Mouse (Mus musculus) erythroblast, embryonic 14.5 days (primary cell): Measurements from ENCODE around the gene Gm28038. TPM values are rescaled to one million over a fixed set of nuclear protein-coding genes. Genes with fewer than 3 reads are reported as not detected.

ENCODE experiments used
- H3K27me3 ChIP-seq: 2 replicates; pipeline ENCODE4 v1.6.1; 2012; ENCODE audit warnings: inconsistent platforms; ENCODE audit not compliant: control insufficient read depth
- H3K36me3 ChIP-seq: 2 replicates; pipeline ENCODE4 v1.6.1; 2012; ENCODE audit warnings: mild to moderate bottlenecking, inconsistent platforms; ENCODE audit not compliant: control insufficient read depth
- H3K4me1 ChIP-seq: 2 replicates; pipeline ENCODE4 v1.6.1; 2012; ENCODE audit warnings: inconsistent platforms; ENCODE audit not compliant: control insufficient read depth
- H3K4me3 ChIP-seq: replicated peaks from 2 replicates; pipeline ENCODE3; 2012; ENCODE audit warnings: moderate library complexity, mild to moderate bottlenecking, inconsistent platforms
- H3K9me3 ChIP-seq: 2 replicates; pipeline ENCODE4 v1.6.1; 2012; ENCODE audit warnings: low read length, inconsistent platforms, mixed read lengths; ENCODE audit not compliant: control insufficient read depth
- GATA1 ChIP-seq: IDR thresholded peaks from 2 replicates; pipeline ENCODE4 v1.6.1; 2012; ENCODE audit warnings: low read length, inconsistent platforms, mixed read lengths
- TAL1 ChIP-seq: IDR thresholded peaks from 3 replicates; pipeline ENCODE4 v1.6.1; 2012; ENCODE audit warnings: low read length, inconsistent platforms, mixed read lengths
- polyA plus RNA-seq: library from polyadenylated mRNA; stranded (reverse); fragments of >175 nt; gene quantifications from 2 replicates; pipeline ENCODE4 v1.2.3, GENCODE M21; 2012

Gm28038 gene
- polyA plus RNA-seq, 1 experiment, result not detected

DNA sequence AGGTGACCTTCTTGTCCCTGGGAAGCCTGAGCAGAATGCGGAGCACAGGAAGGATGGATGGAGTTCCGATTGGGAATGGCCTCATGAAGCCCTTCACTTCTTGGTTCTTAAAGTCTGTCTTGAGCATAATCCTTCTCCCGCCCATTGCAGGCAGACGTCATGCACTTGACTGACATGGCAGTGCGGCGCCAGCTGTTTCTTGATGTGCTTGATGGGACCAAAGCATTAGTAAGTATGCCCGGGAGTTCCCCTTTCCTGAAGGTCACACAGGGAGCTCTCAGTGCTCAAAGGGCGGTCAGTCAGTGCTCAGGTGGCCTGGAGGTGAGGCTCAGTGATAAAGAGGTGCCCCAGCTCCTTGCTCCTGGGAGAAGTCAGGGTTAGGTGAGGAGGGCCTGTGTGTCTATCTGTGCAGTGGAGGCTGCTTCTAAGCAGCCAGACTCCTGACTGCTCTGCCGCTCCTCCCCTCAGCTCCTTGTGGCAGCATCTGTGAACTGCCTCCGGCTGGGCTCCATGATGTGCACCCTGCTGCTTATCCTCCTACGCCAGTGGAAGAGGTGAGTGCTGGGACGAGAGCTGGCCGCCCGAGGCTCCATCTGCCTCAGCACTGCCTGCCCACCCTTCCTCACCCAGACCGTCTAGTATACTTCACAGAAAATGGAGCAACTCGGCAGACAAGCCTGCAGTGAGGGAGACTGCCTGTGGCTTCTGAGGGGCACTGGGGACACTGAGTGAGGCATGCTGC, 55.5 kb downstream of the Gm28038 start:
- H3K27me3 ChIP-seq, result no peaks in the 10 kb centered on the region
- H3K9me3 ChIP-seq, result no peaks in the 10 kb centered on the region
- no peak overlapping the region for H3K4me3 ChIP-seq
- peaks cover 100% of the 10 kb centered on the region for H3K36me3 ChIP-seq
- no peaks in the 10 kb centered on the region for H3K4me1 ChIP-seq
- no peak for TF ChIP-seq GATA1

DNA sequence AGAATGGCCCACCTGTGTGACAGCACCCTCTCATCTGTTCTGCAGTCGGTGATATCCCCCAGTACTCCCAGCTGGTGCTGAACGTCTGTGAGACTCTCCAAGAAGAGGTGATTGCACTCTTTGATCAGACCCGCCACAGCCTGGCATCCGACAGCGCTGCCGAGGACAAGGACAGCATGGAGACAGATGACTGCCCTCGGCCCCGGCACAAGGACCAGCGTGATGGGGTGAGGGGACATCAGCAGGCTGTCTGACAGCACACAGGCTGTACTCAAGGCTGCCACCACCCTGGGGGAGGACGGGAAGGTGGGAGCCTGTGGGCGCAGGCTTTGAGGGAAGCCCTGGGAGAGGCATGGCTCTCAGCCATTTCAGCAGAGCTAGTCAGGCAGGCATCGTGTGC, 56.3 kb downstream of the Gm28038 start:
- TF ChIP-seq GATA1 (no peak), TAL1 (no peak)
- Histone ChIP-seq H3K4me1 (no peaks in the 10 kb centered on the region), H3K9me3 (no peaks in the 10 kb centered on the region), H3K4me3 (no peak overlapping the region), H3K27me3 (no peaks in the 10 kb centered on the region), H3K36me3 (peaks cover 100% of the 10 kb centered on the region)

DNA sequence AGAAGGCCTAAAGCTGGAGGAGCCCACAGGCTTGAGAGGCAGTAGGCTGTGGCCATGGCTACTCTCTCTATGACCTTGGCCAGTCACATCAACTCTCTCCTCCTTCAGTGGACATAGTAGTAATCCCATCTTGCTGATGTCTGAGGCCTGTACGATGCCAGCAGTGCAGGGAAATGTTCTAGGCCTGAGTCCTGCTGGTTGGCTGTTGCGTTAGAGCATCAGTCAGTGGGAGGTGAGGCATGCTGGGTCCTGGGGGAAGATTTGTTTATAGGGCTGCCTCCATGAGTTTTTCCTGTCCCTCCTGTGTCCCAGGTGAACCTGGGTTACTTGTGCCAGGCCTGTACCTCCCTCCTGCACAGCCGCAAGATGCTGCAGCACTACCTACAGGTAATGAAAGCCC, 61.2 kb downstream of the Gm28038 start:
- no peak overlapping the region for H3K4me3 ChIP-seq
- no peaks in the 10 kb centered on the region for H3K9me3 ChIP-seq
- H3K27me3 ChIP-seq, result no peaks in the 10 kb centered on the region
- no peak for TF ChIP-seq TAL1
- no peak for TF ChIP-seq GATA1
- no peaks in the 10 kb centered on the region for H3K4me1 ChIP-seq
- H3K36me3 ChIP-seq, result peaks cover 100% of the 10 kb centered on the region

DNA sequence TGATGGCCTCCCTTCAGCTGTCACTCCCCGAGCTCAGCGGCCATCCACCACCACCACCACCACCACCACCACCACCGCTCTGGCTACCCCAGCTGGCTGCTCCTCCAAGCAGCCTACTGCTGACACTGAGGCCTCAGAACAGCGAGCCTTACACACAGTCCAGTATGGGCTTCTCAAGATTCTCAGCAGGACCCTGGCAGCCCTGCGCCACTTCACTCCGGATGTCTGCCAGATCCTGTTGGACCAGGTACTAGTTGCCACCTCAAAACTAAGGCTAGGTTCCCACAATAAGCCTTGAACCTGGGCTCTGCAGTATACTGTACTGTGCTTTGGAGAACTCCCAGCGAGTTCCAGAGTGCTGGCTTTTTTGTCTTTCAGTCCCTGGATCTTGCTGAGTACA, 61.7 kb downstream of the Gm28038 start:
- no peak overlapping the region for H3K4me3 ChIP-seq
- H3K4me1 ChIP-seq, result no peaks in the 10 kb centered on the region
- no peaks in the 10 kb centered on the region for H3K27me3 ChIP-seq
- no peaks in the 10 kb centered on the region for H3K9me3 ChIP-seq
- no peak for TF ChIP-seq GATA1
- no peak for TF ChIP-seq TAL1
- H3K36me3 ChIP-seq, result peaks cover 100% of the 10 kb centered on the region

DNA sequence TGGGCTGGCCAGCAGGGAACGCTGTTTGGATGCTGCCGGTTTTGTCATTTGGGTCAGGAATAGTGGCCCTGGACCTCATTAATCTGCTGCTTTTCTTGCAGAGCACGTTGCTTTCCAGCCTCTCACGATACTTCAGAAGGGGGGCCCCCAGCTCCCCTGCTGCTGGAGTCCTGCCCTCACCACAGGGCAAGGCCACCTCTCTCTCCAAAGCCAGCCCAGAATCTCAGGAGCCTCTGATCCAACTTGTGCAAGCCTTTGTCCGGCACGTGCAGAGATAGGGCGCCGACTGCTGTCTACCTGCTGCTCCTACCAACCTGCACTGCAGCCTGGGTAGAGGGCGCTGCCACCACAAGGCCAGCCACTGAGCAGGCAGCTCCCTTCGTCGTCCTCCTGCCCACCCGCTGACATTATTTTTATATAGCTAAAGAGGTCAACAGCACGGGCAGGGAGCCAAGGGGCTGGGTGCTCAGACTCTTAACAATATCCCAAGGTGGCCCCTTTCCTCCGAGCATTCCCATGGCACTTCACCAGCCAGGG, 62.8 kb downstream of the Gm28038 start:
- H3K9me3 ChIP-seq, result no peaks in the 10 kb centered on the region
- H3K27me3 ChIP-seq, result no peaks in the 10 kb centered on the region
- TF ChIP-seq GATA1 (no peak), TAL1 (no peak)
- H3K4me1 ChIP-seq, result no peaks in the 10 kb centered on the region
- no peak overlapping the region for H3K4me3 ChIP-seq
- peaks cover 99% of the 10 kb centered on the region for H3K36me3 ChIP-seq

DNA sequence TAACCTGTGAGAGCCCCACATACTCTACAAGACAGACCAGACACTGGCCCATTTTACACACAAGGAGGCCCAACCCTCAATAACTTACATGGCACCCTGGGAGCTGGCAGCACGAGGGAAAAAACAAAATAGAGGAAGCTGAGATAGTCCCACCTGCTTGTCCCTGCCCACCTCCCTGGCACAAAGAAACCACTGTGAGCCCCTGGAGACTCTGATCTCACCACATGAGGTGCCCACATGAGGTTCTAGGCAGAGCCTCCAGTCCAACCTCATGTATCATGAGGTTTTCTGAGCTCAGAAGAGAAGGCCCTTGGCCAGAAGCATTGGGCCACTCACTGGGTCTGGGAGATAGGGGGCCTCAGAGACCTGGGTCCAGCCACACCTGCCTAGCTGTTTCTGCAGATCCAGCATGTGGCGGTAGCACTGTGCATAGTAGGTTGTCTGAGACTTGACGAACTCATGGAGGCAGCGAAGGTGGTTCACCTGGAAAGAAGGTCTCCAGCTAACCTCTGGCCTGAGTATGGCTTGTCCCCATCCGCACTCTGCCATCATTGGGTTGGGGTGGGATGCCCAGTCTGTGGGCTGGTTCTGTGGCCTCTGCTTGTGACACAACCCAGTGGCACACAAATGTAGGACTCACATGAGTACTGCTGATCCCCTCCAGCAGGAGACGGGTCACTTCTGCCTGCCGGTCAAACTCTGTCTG, 65.3 kb downstream of the Gm28038 start:
- Histone ChIP-seq H3K36me3 (peaks cover 93% of the 10 kb centered on the region), H3K4me1 (no peaks in the 10 kb centered on the region), H3K4me3 (no peak overlapping the region), H3K9me3 (no peaks in the 10 kb centered on the region), H3K27me3 (no peaks in the 10 kb centered on the region)
- TF ChIP-seq GATA1 (no peak), TAL1 (no peak)

DNA sequence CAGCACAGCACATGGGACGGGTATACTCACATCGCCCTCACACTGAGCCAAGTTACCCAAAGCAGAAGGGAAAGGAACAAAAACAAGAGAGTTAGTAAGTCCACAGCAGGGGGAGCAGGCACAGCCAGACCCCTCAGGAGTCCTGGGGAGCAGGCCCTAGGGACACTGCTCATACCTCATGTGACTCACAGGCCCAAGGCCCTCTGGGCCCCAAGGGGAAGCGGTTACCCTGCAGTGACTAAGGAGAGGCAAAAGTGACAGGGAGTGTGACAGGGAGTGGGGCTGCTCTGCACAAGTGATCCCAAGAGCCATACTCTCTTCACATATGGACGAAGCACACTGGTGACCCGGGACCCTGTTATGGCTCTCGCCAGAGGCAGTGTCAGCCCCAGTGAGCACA, 68.4 kb downstream of the Gm28038 start:
- H3K4me3 ChIP-seq, result no peak overlapping the region
- H3K27me3 ChIP-seq, result no peaks in the 10 kb centered on the region
- H3K36me3 ChIP-seq, result peaks cover 81% of the 10 kb centered on the region
- H3K4me1 ChIP-seq, result no peaks in the 10 kb centered on the region
- TF ChIP-seq GATA1 (no peak), TAL1 (no peak)
- H3K9me3 ChIP-seq, result no peaks in the 10 kb centered on the region

Other genes with a start within 250 kb of the Gm28038 start
- 0.69 and 1.6 TPM in 2 replicates for gene Wdr34, start 232.2 kb upstream of the Gm28038 start, polyA plus RNA-seq
- gene Set, start 223.7 kb upstream of the Gm28038 start, polyA plus RNA-seq, result 11.7 and 14.7 TPM in 2 replicates
- gene Pkn3, start 203.4 kb upstream of the Gm28038 start, polyA plus RNA-seq, result 0.09 and 0.13 TPM in 2 replicates
- gene Zdhhc12, start 187.4 kb upstream of the Gm28038 start, polyA plus RNA-seq, result 1.6 and 2.8 TPM in 2 replicates
- 1.7 and 2.4 TPM in 2 replicates for gene Zer1, start 156.5 kb upstream of the Gm28038 start, polyA plus RNA-seq
- 0.72 and 0.83 TPM in 2 replicates for gene Tbc1d13, start 147.3 kb upstream of the Gm28038 start, polyA plus RNA-seq
- 0.45 and 0.55 TPM in 2 replicates for gene Endog, start 109.5 kb upstream of the Gm28038 start, polyA plus RNA-seq
- gene Spout1, start 102.6 kb upstream of the Gm28038 start, polyA plus RNA-seq, result 2.5 and 2.9 TPM in 2 replicates
- gene Kyat1, start 75.2 kb upstream of the Gm28038 start, polyA plus RNA-seq, result 0.34 and 0.45 TPM in 2 replicates
- 0.56 TPM in 2 replicates for gene Lrrc8a, start 43.3 kb upstream of the Gm28038 start, polyA plus RNA-seq
- not detected in 2 replicates for gene Gm28035, start 40.5 kb upstream of the Gm28038 start, polyA plus RNA-seq
- gene Phyhd1, start 14.8 kb upstream of the Gm28038 start, polyA plus RNA-seq, result 0.06 and 0.33 TPM in 2 replicates
- 0.12 and 0.17 TPM in 2 replicates for gene Dolk, start 5.3 kb downstream of the Gm28038 start, polyA plus RNA-seq
- gene Nup188, start 5.4 kb downstream of the Gm28038 start, polyA plus RNA-seq, result 10.7 and 13.0 TPM in 2 replicates
- 1.8 TPM in 2 replicates for gene Sh3glb2, start 78.3 kb downstream of the Gm28038 start, polyA plus RNA-seq
- 0.95 and 1.2 TPM in 2 replicates for gene Miga2, start 83.2 kb downstream of the Gm28038 start, polyA plus RNA-seq
- gene Dolpp1, start 111.2 kb downstream of the Gm28038 start, polyA plus RNA-seq, result 2.2 and 2.6 TPM in 2 replicates
- gene Crat, start 134.8 kb downstream of the Gm28038 start, polyA plus RNA-seq, result 15.6 and 20.5 TPM in 2 replicates
- 150 and 192 TPM in 2 replicates for gene Ptpa, start 135.0 kb downstream of the Gm28038 start, polyA plus RNA-seq
- gene Ier5l, start 193.2 kb downstream of the Gm28038 start, polyA plus RNA-seq, result 0.02 TPM in 2 replicates